Mouse (Mus musculus) ES-E14 (cell line): ENCODE measurements around the gene Sh3bgrl. TPM values are rescaled to one million over a fixed set of nuclear protein-coding genes. Genes with fewer than 3 reads are reported as not detected.

Experiments used
- DNase-seq: peaks from one replicate; pipeline ENCODE4 v3.0.0-alpha.2; 2013; ENCODE audit warnings: low read depth, low spot score
- H3K27ac ChIP-seq: 2 replicates; pipeline ENCODE4 v1.5.1; 2012; ENCODE audit warnings: low read depth, mild to moderate bottlenecking, low read length, moderate library complexity, mixed read lengths; ENCODE audit not compliant: poor library complexity, insufficient read depth, severe bottlenecking
- H3K36me3 ChIP-seq: 2 replicates; pipeline ENCODE4 v1.6.1; 2012; ENCODE audit warnings: mild to moderate bottlenecking, low read length, moderate library complexity, mixed read lengths; ENCODE audit not compliant: control insufficient read depth, poor library complexity, insufficient read depth, severe bottlenecking
- H3K4me1 ChIP-seq, 2 experiments: fragments of 150-350 bp in 1 of 2; sonication (generic) in 1 of 2; 2 replicates each; pipeline ENCODE4 v1.6.1; 2012; ENCODE audit warnings: low read length in 2 of 2, mild to moderate bottlenecking in 1 of 2, mixed read lengths in 1 of 2; ENCODE audit not compliant: control insufficient read depth in 2 of 2, insufficient read depth in 2 of 2, poor library complexity in 1 of 2
- H3K4me3 ChIP-seq, 2 experiments: fragments of 150-350 bp in 1 of 2; sonication (generic) in 1 of 2; 2 replicates each; pipeline ENCODE4 v1.5.1; 2012; ENCODE audit warnings: low read length in 2 of 2, low read depth in 1 of 2, mild to moderate bottlenecking in 1 of 2, mixed read lengths in 1 of 2; ENCODE audit not compliant: insufficient read depth in 1 of 2, poor library complexity in 1 of 2, severe bottlenecking in 1 of 2
- H3K9ac ChIP-seq: 2 replicates; pipeline ENCODE4 v1.6.1; 2012; ENCODE audit warnings: low read depth, mild to moderate bottlenecking, low read length, mixed read lengths; ENCODE audit not compliant: poor library complexity, insufficient read depth, severe bottlenecking
- H3K9me3 ChIP-seq: fragments of 150-350 bp; sonication (generic); 2 replicates; pipeline ENCODE4 v1.6.1; 2012; ENCODE audit warnings: low read depth, mild to moderate bottlenecking, low read length; ENCODE audit not compliant: control insufficient read depth, insufficient read depth
- CHD2 ChIP-seq: IDR thresholded peaks from 2 replicates; pipeline ENCODE4 v1.6.1; 2014; ENCODE audit warnings: mild to moderate bottlenecking, low read depth, low read length, inconsistent platforms
- HCFC1 ChIP-seq: IDR thresholded peaks from 2 replicates; pipeline ENCODE4 v1.6.1; 2012; ENCODE audit warnings: low read length, inconsistent platforms, borderline replicate concordance; ENCODE audit not compliant: insufficient read depth
- MAFK ChIP-seq: IDR thresholded peaks from 2 replicates; pipeline ENCODE4 v1.6.1; 2014; ENCODE audit warnings: mild to moderate bottlenecking, low read depth, low read length, inconsistent platforms; ENCODE audit not compliant: insufficient read depth
- ZC3H11A ChIP-seq: IDR thresholded peaks from 2 replicates; pipeline ENCODE4 v1.6.1; 2012; ENCODE audit warnings: low read depth, mild to moderate bottlenecking, inconsistent platforms, low read length, borderline replicate concordance
- ZNF384 ChIP-seq: IDR thresholded peaks from 2 replicates; pipeline ENCODE4 v1.6.1; 2012; ENCODE audit warnings: low read depth, low read length, inconsistent platforms
- in situ Hi-C, 2 experiments: fragments of 600-800 bp; cut with MboI; formaldehyde crosslinking; loops; one replicate each; pipeline ENCODE4 v1.15.1; 2025; ENCODE audit warnings: low sequenced_read_pairs in 2 of 2, inconsistent platforms in 1 of 2; ENCODE audit not compliant: unreplicated experiment in 2 of 2
- total RNA-seq: library from RNA; depleted of rRNA; stranded (reverse); fragments of 300-350 nt; gene quantifications from 2 replicates; pipeline ENCODE4 v1.2.3, GENCODE M21; 2012

The Sh3bgrl gene
- total RNA-seq, 1 experiment: 13.6 TPM

DNA sequence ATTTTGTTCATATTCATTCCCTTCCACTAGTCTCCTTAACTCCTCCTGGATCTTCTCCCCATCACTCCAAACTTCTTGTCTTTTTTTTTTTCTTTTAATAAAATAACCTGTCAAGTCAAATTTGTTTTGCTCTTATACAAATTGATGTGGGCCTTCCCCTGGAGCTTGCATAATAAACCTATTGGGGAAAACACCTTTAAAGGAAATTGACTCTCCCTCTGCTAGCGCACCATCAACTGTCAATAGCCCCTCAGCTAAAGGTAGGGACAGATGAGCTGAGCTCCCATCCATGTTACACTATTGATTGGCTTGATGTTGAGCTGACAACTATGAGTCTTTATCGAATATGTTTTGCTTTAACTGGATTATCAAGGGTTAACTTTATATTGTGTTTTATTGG is 5.3 kb downstream of the Sh3bgrl start:
- in situ Hi-C loops: no loop called here
- TF ChIP-seq ZC3H11A: no peak
- no peak for TF ChIP-seq CHD2
- TF ChIP-seq MAFK: no peak
- no peak for TF ChIP-seq HCFC1
- TF ChIP-seq ZNF384: no peak
- no peaks in the 10 kb centered on the region for H3K4me1 ChIP-seq
- no peaks in the 10 kb centered on the region for H3K36me3 ChIP-seq
- H3K9me3 ChIP-seq: no peaks in the 10 kb centered on the region
- no peak overlapping the region for H3K27ac ChIP-seq
- H3K4me3 ChIP-seq: no peak overlapping the region
- no peak for DNase-seq
- H3K9ac ChIP-seq: no peak overlapping the region

DNA sequence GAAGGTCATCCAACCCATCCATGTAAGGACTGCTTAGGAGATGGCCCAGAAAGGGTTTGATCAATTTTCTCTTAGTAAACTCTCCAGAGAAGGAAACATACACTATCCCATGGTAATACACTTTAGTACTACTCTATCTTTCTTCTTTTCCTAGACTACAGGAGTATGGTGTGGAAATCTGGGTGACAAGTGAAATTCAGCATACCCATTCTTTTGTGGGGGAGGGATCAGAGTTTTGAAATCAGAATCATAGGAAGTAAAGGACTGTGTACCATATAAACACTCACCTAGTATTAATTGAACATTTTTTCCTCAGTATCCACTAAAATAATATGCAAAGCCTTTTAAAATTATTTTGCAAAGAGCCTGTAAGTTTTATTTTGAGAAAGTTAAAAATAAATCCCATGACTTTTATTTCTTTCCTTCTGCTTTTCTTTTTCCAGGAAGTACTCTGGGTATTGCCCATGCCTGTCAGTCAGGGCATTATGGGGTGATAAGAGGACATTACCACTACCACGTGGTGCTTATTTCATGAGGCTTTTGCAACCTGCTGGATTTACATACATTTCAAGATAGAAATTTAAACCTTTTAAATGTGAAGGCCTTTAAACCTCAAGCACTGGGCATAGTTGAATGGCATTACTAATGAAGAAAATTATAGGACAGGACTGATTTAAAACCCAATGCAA is 13.1 kb downstream of the Sh3bgrl start:
- no peak for DNase-seq
- Histone ChIP-seq H3K4me3 (no peak overlapping the region), H3K36me3 (no peaks in the 10 kb centered on the region), H3K9me3 (no peaks in the 10 kb centered on the region), H3K9ac (no peak overlapping the region), H3K4me1 (no peaks in the 10 kb centered on the region; a peak in 1 of 4 replicates), H3K27ac (no peak overlapping the region)
- TF ChIP-seq ZC3H11A (no peak), CHD2 (no peak), HCFC1 (no peak), MAFK (no peak), ZNF384 (no peak)
- in situ Hi-C loops: no loop called here

DNA sequence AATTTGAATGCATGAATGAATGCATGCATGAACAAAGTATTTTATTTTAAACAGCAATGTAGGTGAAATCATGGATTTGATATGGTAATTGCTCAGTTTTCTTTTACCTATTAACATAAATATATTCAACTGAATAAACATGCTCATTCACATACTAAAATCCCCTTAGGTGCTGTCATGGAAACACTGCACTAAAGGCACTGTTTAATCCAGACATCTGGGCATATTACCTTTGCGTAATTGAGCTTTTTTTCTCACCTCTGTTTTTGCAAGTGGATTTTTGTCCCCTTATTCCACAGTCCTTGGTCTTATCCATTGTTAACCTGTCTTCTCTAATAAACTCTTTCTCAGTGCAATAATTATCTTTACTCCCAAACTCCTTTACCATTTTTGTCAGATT is 17.7 kb downstream of the Sh3bgrl start:
- no peak overlapping the region for H3K9ac ChIP-seq
- in situ Hi-C loops: no loop called here
- TF ChIP-seq HCFC1 (no peak), CHD2 (no peak), MAFK (no peak), ZNF384 (no peak)
- H3K27ac ChIP-seq: no peak overlapping the region
- no peaks in the 10 kb centered on the region for H3K9me3 ChIP-seq
- DNase-seq: no peak
- H3K4me3 ChIP-seq: no peak overlapping the region
- no peaks in the 10 kb centered on the region for H3K36me3 ChIP-seq
- no peaks in the 10 kb centered on the region; a peak in 1 of 4 replicates for H3K4me1 ChIP-seq

GRCm38 (mm10) chrX:109113401-109114280 is 18.5 kb downstream of the Sh3bgrl start:
- no peaks in the 10 kb centered on the region; a peak in 1 of 4 replicates for H3K4me1 ChIP-seq
- H3K27ac ChIP-seq: no peak overlapping the region
- TF ChIP-seq ZC3H11A (no peak), ZNF384 (no peak)
- no peak overlapping the region for H3K9ac ChIP-seq
- DNase-seq: no peak
- no peaks in the 10 kb centered on the region for H3K36me3 ChIP-seq
- in situ Hi-C loops: no loop called here
- no peak overlapping the region for H3K4me3 ChIP-seq
- no peaks in the 10 kb centered on the region for H3K9me3 ChIP-seq
